Mouse (Mus musculus) heart, postnatal 10 days (tissue): Measurements from ENCODE around the gene Gipr. TPM values are rescaled to one million over a fixed set of nuclear protein-coding genes. Genes with fewer than 3 reads are reported as not detected.
"Not testable (repeated sequence)": the region's sequence is repeated elsewhere in the genome, so short reads cannot be mapped to it uniquely, and the experiment has no call there.

Experiments
- DNase-seq, 2 experiments: peaks; one replicate each; pipeline ENCODE4 v3.0.0; 2021
- intact Hi-C: fragments of 180-260 bp; cut with DNase I; formaldehyde crosslinking; loops from one replicate; pipeline ENCODE4 v1.15.1; 2025
- total RNA-seq, 2 experiments: library from RNA; stranded (reverse); gene quantifications; 2 replicates each; pipeline ENCODE4 v1.2.3; 2021

The Gipr gene
- total RNA-seq, 2 experiments from 2014 or later: 0.50 to 0.69 TPM

GRCm38 (mm10) chr7:19155825-19156475, 10.0 kb downstream of the Gipr start:
- intact Hi-C loops: loop anchor here (2.0 kb wide), 1 partner anchor 53 kb away; no protein-coding TSS in a partner anchor
- DNase-seq: peak in 1 of 2 experiments; percentile 42

- intact Hi-C loops: no loop called here
- no peak for DNase-seq
These were observed 11.1 kb downstream of the Gipr start for GRCm38 (mm10) chr7:19154796-19155195.

GRCm38 (mm10) chr7:19151121-19151520, 14.8 kb downstream of the Gipr start:
- intact Hi-C loops: loop anchor here (2.0 kb wide), 1 partner anchor 82 kb away; no protein-coding TSS in a partner anchor
- not testable (repeated sequence) for DNase-seq

- intact Hi-C loops: loop anchor here (2.0 kb wide), 1 partner anchor 81 kb away; no protein-coding TSS in a partner anchor
- DNase-seq: peak; percentile 98 to 99
These were observed 16.3 kb downstream of the Gipr start, which contains the start of gene Snrpd2 for GRCm38 (mm10) chr7:19149626-19150025. Gene Snrpd2, plus strand, starts transcription at chr7:19149722.

GRCm38 (mm10) chr7:19148875-19149541, 16.9 kb downstream of the Gipr start, which contains the start of gene Qpctl:
Gene Qpctl, minus strand, starts transcription at chr7:19149291.
- DNase-seq: peak; percentile 99
- intact Hi-C loops: no loop called here

GRCm38 (mm10) chr7:19148180-19148874, 17.6 kb downstream of the Gipr start:
- DNase-seq: no peak
- intact Hi-C loops: no loop called here

- intact Hi-C loops: no loop called here
- DNase-seq: no peak
These were observed 18.4 kb downstream of the Gipr start for GRCm38 (mm10) chr7:19147497-19148045.

GRCm38 (mm10) chr7:19146793-19147192, 19.1 kb downstream of the Gipr start:
- no peak for DNase-seq
- intact Hi-C loops: no loop called here

- DNase-seq: peak; percentile 51 to 71
- intact Hi-C loops: no loop called here
These were observed 28.5 kb downstream of the Gipr start for GRCm38 (mm10) chr7:19137380-19137779.

GRCm38 (mm10) chr7:19136673-19137334, 29.1 kb downstream of the Gipr start:
- no peak for DNase-seq
- intact Hi-C loops: no loop called here

- DNase-seq: no peak
- intact Hi-C loops: no loop called here
These were observed 29.8 kb downstream of the Gipr start for GRCm38 (mm10) chr7:19136168-19136567.

GRCm38 (mm10) chr7:19131324-19131848, 34.5 kb downstream of the Gipr start:
- intact Hi-C loops: no loop called here
- peak; percentile 99 for DNase-seq

- DNase-seq: peak in 1 of 2 experiments; percentile 24
These were observed 35.3 kb downstream of the Gipr start for GRCm38 (mm10) chr7:19130657-19131056.

GRCm38 (mm10) chr7:19129396-19129795, 36.5 kb downstream of the Gipr start:
- no peak for DNase-seq
- intact Hi-C loops: no loop called here

More at GRCm38 (mm10) chr7:19130657-19131056, 35.3 kb downstream of the Gipr start:
- intact Hi-C loops: no loop called here

GRCm38 (mm10) chr7:19127744-19128143, 38.2 kb downstream of the Gipr start:
- intact Hi-C loops: no loop called here
- no peak for DNase-seq

GRCm38 (mm10) chr7:19124713-19125112, 41.2 kb downstream of the Gipr start:
- DNase-seq: no peak
- intact Hi-C loops: no loop called here

- no peak for DNase-seq
- intact Hi-C loops: no loop called here
These were observed 44.2 kb downstream of the Gipr start for GRCm38 (mm10) chr7:19121686-19122085.

- peak; percentile 97 to 98 for DNase-seq
- intact Hi-C loops: no loop called here
These were observed 46.1 kb downstream of the Gipr start, which contains the start of gene Fbxo46 for GRCm38 (mm10) chr7:19119631-19120429. Gene Fbxo46, plus strand, starts transcription at chr7:19119859.

- intact Hi-C loops: no loop called here
- peak in 1 of 2 experiments; percentile 26 for DNase-seq
These were observed 46.8 kb downstream of the Gipr start for GRCm38 (mm10) chr7:19119083-19119482.
